Mouse (Mus musculus) ES-E14 (cell line): ENCODE data around the gene Eif3m. TPM values are rescaled to one million over a fixed set of nuclear protein-coding genes. Genes with fewer than 3 reads are reported as not detected.

Experiments used
- DNase-seq: peaks from one replicate; pipeline ENCODE4 v3.0.0-alpha.2; 2013; ENCODE audit warnings: low read depth, low spot score
- H3K27ac ChIP-seq: 2 replicates; pipeline ENCODE4 v1.5.1; 2012; ENCODE audit warnings: low read depth, mild to moderate bottlenecking, low read length, moderate library complexity, mixed read lengths; ENCODE audit not compliant: poor library complexity, insufficient read depth, severe bottlenecking
- H3K36me3 ChIP-seq: 2 replicates; pipeline ENCODE4 v1.6.1; 2012; ENCODE audit warnings: mild to moderate bottlenecking, low read length, moderate library complexity, mixed read lengths; ENCODE audit not compliant: control insufficient read depth, poor library complexity, insufficient read depth, severe bottlenecking
- H3K4me1 ChIP-seq, 2 experiments: fragments of 150-350 bp in 1 of 2; sonication (generic) in 1 of 2; 2 replicates each; pipeline ENCODE4 v1.6.1; 2012; ENCODE audit warnings: low read length in 2 of 2, mild to moderate bottlenecking in 1 of 2, mixed read lengths in 1 of 2; ENCODE audit not compliant: control insufficient read depth in 2 of 2, insufficient read depth in 2 of 2, poor library complexity in 1 of 2
- H3K4me3 ChIP-seq, 2 experiments: fragments of 150-350 bp in 1 of 2; sonication (generic) in 1 of 2; 2 replicates each; pipeline ENCODE4 v1.5.1; 2012; ENCODE audit warnings: low read length in 2 of 2, low read depth in 1 of 2, mild to moderate bottlenecking in 1 of 2, mixed read lengths in 1 of 2; ENCODE audit not compliant: insufficient read depth in 1 of 2, poor library complexity in 1 of 2, severe bottlenecking in 1 of 2
- H3K9ac ChIP-seq: 2 replicates; pipeline ENCODE4 v1.6.1; 2012; ENCODE audit warnings: low read depth, mild to moderate bottlenecking, low read length, mixed read lengths; ENCODE audit not compliant: poor library complexity, insufficient read depth, severe bottlenecking
- H3K9me3 ChIP-seq: fragments of 150-350 bp; sonication (generic); 2 replicates; pipeline ENCODE4 v1.6.1; 2012; ENCODE audit warnings: low read depth, mild to moderate bottlenecking, low read length; ENCODE audit not compliant: control insufficient read depth, insufficient read depth
- CHD2 ChIP-seq: IDR thresholded peaks from 2 replicates; pipeline ENCODE4 v1.6.1; 2014; ENCODE audit warnings: mild to moderate bottlenecking, low read depth, low read length, inconsistent platforms
- HCFC1 ChIP-seq: IDR thresholded peaks from 2 replicates; pipeline ENCODE4 v1.6.1; 2012; ENCODE audit warnings: low read length, inconsistent platforms, borderline replicate concordance; ENCODE audit not compliant: insufficient read depth
- MAFK ChIP-seq: IDR thresholded peaks from 2 replicates; pipeline ENCODE4 v1.6.1; 2014; ENCODE audit warnings: mild to moderate bottlenecking, low read depth, low read length, inconsistent platforms; ENCODE audit not compliant: insufficient read depth
- ZC3H11A ChIP-seq: IDR thresholded peaks from 2 replicates; pipeline ENCODE4 v1.6.1; 2012; ENCODE audit warnings: low read depth, mild to moderate bottlenecking, inconsistent platforms, low read length, borderline replicate concordance
- ZNF384 ChIP-seq: IDR thresholded peaks from 2 replicates; pipeline ENCODE4 v1.6.1; 2012; ENCODE audit warnings: low read depth, low read length, inconsistent platforms
- in situ Hi-C, 2 experiments: fragments of 600-800 bp; cut with MboI; formaldehyde crosslinking; loops; one replicate each; pipeline ENCODE4 v1.15.1; 2025; ENCODE audit warnings: low sequenced_read_pairs in 2 of 2, inconsistent platforms in 1 of 2; ENCODE audit not compliant: unreplicated experiment in 2 of 2
- total RNA-seq: library from RNA; depleted of rRNA; stranded (reverse); fragments of 300-350 nt; gene quantifications from 2 replicates; pipeline ENCODE4 v1.2.3, GENCODE M21; 2012

Eif3m gene
- total RNA-seq, 1 experiment, result 229 TPM

- in situ Hi-C loops, result no loop called here
- no peaks in the 10 kb centered on the region for H3K36me3 ChIP-seq
- H3K4me1 ChIP-seq, result peaks cover 0 to 6% of the 10 kb centered on the region in 2 experiments; a peak in 1 of 4 replicates
- H3K4me3 ChIP-seq, result no peak overlapping the region
- H3K27ac ChIP-seq, result no peak overlapping the region
- no peak for DNase-seq
- TF ChIP-seq MAFK (no peak), CHD2 (no peak), HCFC1 (no peak), ZC3H11A (no peak), ZNF384 (no peak)
- H3K9me3 ChIP-seq, result no peaks in the 10 kb centered on the region
- H3K9ac ChIP-seq, result no peak overlapping the region
Measured at GRCm38 (mm10) chr2:105048301-105048700, 31.4 kb upstream of the Eif3m start.

GRCm38 (mm10) chr2:105043152-105043551 is 26.3 kb upstream of the Eif3m start:
- Histone ChIP-seq H3K9me3 (no peaks in the 10 kb centered on the region), H3K9ac (no peak overlapping the region), H3K4me1 (peaks cover 0 to 5% of the 10 kb centered on the region in 2 experiments; a peak in 1 of 4 replicates), H3K4me3 (no peak overlapping the region), H3K27ac (no peak overlapping the region), H3K36me3 (no peaks in the 10 kb centered on the region)
- in situ Hi-C loops, result no loop called here
- DNase-seq, result no peak
- no peak for TF ChIP-seq ZC3H11A
- TF ChIP-seq MAFK, result no peak

GRCm38 (mm10) chr2:105040859-105041258 is 24.0 kb upstream of the Eif3m start:
- Histone ChIP-seq H3K9me3 (no peaks in the 10 kb centered on the region), H3K36me3 (no peaks in the 10 kb centered on the region), H3K4me1 (no peaks in the 10 kb centered on the region), H3K27ac (no peak overlapping the region), H3K9ac (no peak overlapping the region), H3K4me3 (no peak overlapping the region)
- DNase-seq, result no peak
- in situ Hi-C loops, result no loop called here
- TF ChIP-seq ZC3H11A (no peak), ZNF384 (no peak), CHD2 (no peak), MAFK (no peak), HCFC1 (no peak)

GRCm38 (mm10) chr2:105038879-105039278 is 22.0 kb upstream of the Eif3m start:
- H3K36me3 ChIP-seq, result no peaks in the 10 kb centered on the region
- H3K4me1 ChIP-seq, result no peaks in the 10 kb centered on the region
- H3K27ac ChIP-seq, result no peak overlapping the region
- in situ Hi-C loops, result no loop called here
- no peak for TF ChIP-seq ZNF384
- no peak for TF ChIP-seq HCFC1
- TF ChIP-seq ZC3H11A, result no peak
- no peak for TF ChIP-seq MAFK
- TF ChIP-seq CHD2, result no peak
- H3K4me3 ChIP-seq, result no peak overlapping the region
- H3K9me3 ChIP-seq, result no peaks in the 10 kb centered on the region
- H3K9ac ChIP-seq, result no peak overlapping the region
- no peak for DNase-seq

- Histone ChIP-seq H3K4me3 (no peak overlapping the region), H3K4me1 (no peaks in the 10 kb centered on the region), H3K9me3 (no peaks in the 10 kb centered on the region), H3K27ac (no peak overlapping the region), H3K36me3 (no peaks in the 10 kb centered on the region), H3K9ac (no peak overlapping the region)
- in situ Hi-C loops, result no loop called here
- TF ChIP-seq ZC3H11A, result peak; percentile 62
- no peak for TF ChIP-seq CHD2
- TF ChIP-seq ZNF384, result no peak
- DNase-seq, result no peak
Measured at GRCm38 (mm10) chr2:105037956-105038569, 21.2 kb upstream of the Eif3m start.
